ENCODE assay signal across 9 mouse cellular contexts in the genomic region with DNA sequence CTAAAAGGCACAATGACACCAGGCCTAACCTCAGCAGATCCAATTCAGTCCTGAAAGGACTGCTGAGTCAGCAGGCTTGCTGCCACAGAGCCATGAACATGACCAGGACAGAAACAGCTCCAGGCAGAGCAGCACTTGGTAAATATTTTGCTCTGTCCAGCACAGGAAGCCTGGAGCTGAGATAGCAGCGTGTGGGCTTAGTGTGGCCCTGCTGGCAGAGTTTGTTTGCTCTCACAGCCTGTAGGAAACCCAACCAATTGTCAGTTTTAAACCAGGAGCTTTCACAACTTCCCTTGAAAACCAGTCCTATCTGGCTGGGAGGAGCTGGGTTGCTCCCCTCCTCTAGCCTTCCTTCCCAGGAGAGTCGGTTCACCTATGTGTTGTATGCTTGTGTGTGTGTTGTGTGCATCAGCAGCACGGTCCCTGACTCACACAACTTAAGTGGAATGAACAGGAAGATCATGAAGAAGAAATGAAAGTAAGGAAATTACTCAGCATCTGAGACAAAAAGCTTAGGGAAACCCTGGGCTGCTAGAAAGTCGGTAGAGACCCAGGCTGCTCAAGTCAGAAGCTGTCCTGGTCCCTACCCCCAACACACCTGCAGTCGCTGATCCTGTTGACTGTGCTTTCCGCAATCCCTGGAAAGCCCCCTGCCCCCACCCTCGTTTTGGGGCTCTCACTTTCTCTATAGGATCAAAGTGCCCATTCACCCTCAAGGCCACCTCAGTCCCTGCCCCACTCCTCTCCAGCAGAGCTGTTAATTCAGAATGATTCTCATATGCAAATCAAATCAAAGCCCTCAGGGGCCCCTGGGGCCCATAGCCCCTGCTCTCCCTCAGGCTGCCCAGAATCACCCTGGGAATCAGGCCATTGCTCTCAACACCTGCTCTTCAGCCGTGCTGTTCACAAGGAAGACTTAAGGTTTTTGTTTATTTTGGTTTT. TPM values are rescaled to one million over a fixed set of nuclear protein-coding genes. Genes with fewer than 3 reads are reported as not detected.
DNase-seq lines count a peak whose midpoint lies in the region; ATAC-seq and TF ChIP-seq lines count a peak whose summit lies in the region.
"Had no signal": no experiment of that assay in that cellular context is flagged by ENCODE, and none has a peak within 500 bp of the region (broad histone marks: within the 10 kb centered on the region; RNA-seq: fewer than 3 reads in every experiment).

No protein-coding gene starts in this region.

- intact Hi-C loops in left cerebral cortex, postnatal 25 days (cut with DNase I) = no loop called here

- no peak overlapping the region; the same call in 1 of the 2 replicates for H3K9ac ChIP-seq in heart, embryonic 11.5 days (ENCODE audit: low read depth, low read length)
- 0 out of 2 replicates have a peak overlapping the region, but pooled peaks have one; percentile 39 for H3K9ac ChIP-seq in kidney, embryonic 16.5 days (replicated peaks; ENCODE audit: low read length)

- peak overlapping the region; percentile 83 for H3K27ac ChIP-seq in bone marrow, adult 2 months (ENCODE audit: control insufficient read depth, insufficient read depth, low read depth, low read length, poor library complexity)
- H3K27ac ChIP-seq in heart, embryonic 11.5 days (ENCODE audit: low read depth, low read length) = peak overlapping the region; percentile 77
- peak overlapping the region; percentile 61 for H3K27ac ChIP-seq in kidney, embryonic 16.5 days (ENCODE audit: low read length)
- peak overlapping the region; percentile 87 for H3K27ac ChIP-seq in macrophage

- no peak for TF ChIP-seq POLR2A in bone marrow, adult 2 months (IDR thresholded peaks at IDR 0.05; ENCODE audit: borderline replicate concordance, control insufficient read depth, low read depth, low read length)

- H3K4me1 ChIP-seq in bone marrow, adult 2 months (ENCODE audit: control insufficient read depth, insufficient read depth, low read length) = peaks cover 9% of the 10 kb centered on the region
- peaks cover 4% of the 10 kb centered on the region; the same call in 1 of the 2 replicates for H3K4me1 ChIP-seq in heart, embryonic 11.5 days (ENCODE audit: control insufficient read depth, insufficient read depth, low read length)
- H3K4me1 ChIP-seq in kidney, embryonic 16.5 days (ENCODE audit: insufficient read depth, low read length) = peaks cover 19% of the 10 kb centered on the region

- TF ChIP-seq CTCF in bone marrow, adult 2 months (IDR thresholded peaks at IDR 0.05; ENCODE audit: control insufficient read depth, insufficient read depth, low read length) = no peak

- peak overlapping the region; percentile 40 for H3K4me2 ChIP-seq in heart, embryonic 11.5 days
- no peak overlapping the region for H3K4me2 ChIP-seq in kidney, embryonic 16.5 days (replicated peaks; ENCODE audit: low read depth, low read length)

- ATAC-seq in heart, embryonic 11.5 days (replicated peaks; ENCODE audit: insufficient number of reproducible peaks, low FRiP score, low TSS enrichment) = peak; percentile 65; the same call in 1 of the 2 replicates
- peak; percentile 63; the same call in 1 of the 2 replicates for ATAC-seq in kidney, embryonic 16.5 days (ENCODE audit: low FRiP score, low TSS enrichment)

- H3K36me3 ChIP-seq in heart, embryonic 11.5 days (ENCODE audit: control insufficient read depth, insufficient read depth, low read length) = no peaks in the 10 kb centered on the region
- H3K36me3 ChIP-seq in kidney, embryonic 16.5 days (ENCODE audit: insufficient read depth, low read length) = no peaks in the 10 kb centered on the region
- H3K36me3 ChIP-seq in macrophage (ENCODE audit: inconsistent target) = no peaks in the 10 kb centered on the region

- peak; percentile 25 for DNase-seq in layer of hippocampus, adult 11-12 months (ENCODE audit: low spot score)
- no peak for DNase-seq in layer of hippocampus, postnatal 36 days
- no peak for DNase-seq in left cerebral cortex, postnatal 25 days (ENCODE audit: low spot score in 2 of 2)
- no peak for DNase-seq in layer of hippocampus, adult 9-10 months (ENCODE audit: low spot score)

- H3K9me3 ChIP-seq in heart, embryonic 11.5 days (replicated peaks; ENCODE audit: control insufficient read depth, low read length) = no peaks in the 10 kb centered on the region
- no peaks in the 10 kb centered on the region for H3K9me3 ChIP-seq in kidney, embryonic 16.5 days (ENCODE audit: low read length)

- no peaks in the 10 kb centered on the region for H3K27me3 ChIP-seq in heart, embryonic 11.5 days (ENCODE audit: control insufficient read depth, insufficient read depth, low read length)
- no peaks in the 10 kb centered on the region for H3K27me3 ChIP-seq in kidney, embryonic 16.5 days (ENCODE audit: insufficient read depth, low read length)

- H3K79me2 ChIP-seq in macrophage (ENCODE audit: inconsistent target) = no peaks in the 10 kb centered on the region

- 3% methylated on average over 8 of the region's 8 CpGs for WGBS in bone marrow, adult 2 months
- WGBS in heart, embryonic 11.5 days (ENCODE audit: insufficient replicate concordance) = 6% methylated on average over 8 of the region's 8 CpGs
- WGBS in kidney, embryonic 16.5 days = 13% methylated on average over 8 of the region's 8 CpGs
- 6% methylated on average over 8 of the region's 8 CpGs for WGBS in macrophage (ENCODE audit: missing documents)

- peak overlapping the region; percentile 4 for H3K4me3 ChIP-seq in bone marrow, adult 2 months (replicated peaks; ENCODE audit: control insufficient read depth, low read depth, low read length)
- H3K4me3 ChIP-seq in heart, embryonic 11.5 days (ENCODE audit: low read depth, low read length) = no peak overlapping the region
- H3K4me3 ChIP-seq in kidney, embryonic 16.5 days (ENCODE audit: low read length) = no peak overlapping the region
- H3K4me3 ChIP-seq in macrophage (ENCODE audit: inconsistent target) = no peak overlapping the region; the same call in 1 of the 2 replicates
- H3K4me3 ChIP-seq: myocyte had no signal

RNA-seq across cellular contexts. Expression of gene Eloa, which starts 9.7 kb away (rescaled TPM):
- total RNA-seq in layer of hippocampus, postnatal 36 days (2021) = 10 to 100 TPM; 28.7 to 30.3 TPM
- polyA plus RNA-seq in bone marrow, adult 2 months (2011; ENCODE audit: insufficient read depth, insufficient read length, low replicate concordance, missing spikeins) = 16.8 and 22.9 TPM in 2 replicates
- polyA plus RNA-seq in heart, embryonic 11.5 days (2014; fragmentation: Nextera tagmentation; extraction: Ambion mirVana) = 34.8 and 39.8 TPM in 2 replicates
- 45.1 and 45.2 TPM in 2 replicates for polyA plus RNA-seq in kidney, embryonic 16.5 days (2015; fragmentation: Nextera tagmentation; extraction: Ambion mirVana)
- 10 to 100 TPM; 18.4 to 67.4 (median 37.6) TPM for total RNA-seq in macrophage (2018; cell fraction: chromatin; rRNA removed)
- total RNA-seq in macrophage (2018; cell fraction: cytosol; rRNA removed) = 100 to 1,000 TPM in 1 of 26 experiments, 10 to 100 TPM in 25; 45.3 to 103 (median 79.2) TPM
- 10 to 100 TPM; 30.2 to 99.8 (median 57.5) TPM for total RNA-seq in macrophage (2018; cell fraction: nucleus; rRNA removed)
- polyA plus RNA-seq in macrophage (2018) = 60.5 to 79.3 TPM (median 67.6 TPM) in 3 replicates
- total RNA-seq in left cerebral cortex, postnatal 25 days (2021) = 10 to 100 TPM; 27.3 to 28.8 TPM

RNA-seq across cellular contexts. Expression of gene Rpl11, which starts 22.0 kb away (rescaled TPM):
- 100 to 1,000 TPM; 284 to 295 TPM for total RNA-seq in layer of hippocampus, postnatal 36 days (2021)
- 682 and 1,270 TPM in 2 replicates for polyA plus RNA-seq in bone marrow, adult 2 months (2011; ENCODE audit: insufficient read depth, insufficient read length, low replicate concordance, missing spikeins)
- polyA plus RNA-seq in heart, embryonic 11.5 days (2014; fragmentation: Nextera tagmentation; extraction: Ambion mirVana) = 287 and 345 TPM in 2 replicates
- 372 and 438 TPM in 2 replicates for polyA plus RNA-seq in kidney, embryonic 16.5 days (2015; fragmentation: Nextera tagmentation; extraction: Ambion mirVana)
- total RNA-seq in macrophage (2018; cell fraction: chromatin; rRNA removed) = 100 to 1,000 TPM in 16 of 26 experiments, 10 to 100 TPM in 10; 65.0 to 198 (median 103) TPM
- 100 to 1,000 TPM; 420 to 954 (median 567) TPM for total RNA-seq in macrophage (2018; cell fraction: cytosol; rRNA removed)
- 100 to 1,000 TPM in 25 of 26 experiments, 10 to 100 TPM in 1; 92.9 to 207 (median 136) TPM for total RNA-seq in macrophage (2018; cell fraction: nucleus; rRNA removed)
- 697 to 1,008 TPM (median 879 TPM) in 3 replicates for polyA plus RNA-seq in macrophage (2018)
- 100 to 1,000 TPM; 233 to 241 TPM for total RNA-seq in left cerebral cortex, postnatal 25 days (2021)

RNA-seq across cellular contexts. Expression of gene Pithd1, which starts 44.2 kb away (rescaled TPM):
- 10 to 100 TPM; 87.4 to 89.4 TPM for total RNA-seq in layer of hippocampus, postnatal 36 days (2021)
- polyA plus RNA-seq in bone marrow, adult 2 months (2011; ENCODE audit: insufficient read depth, insufficient read length, low replicate concordance, missing spikeins) = 48.2 and 49.8 TPM in 2 replicates
- polyA plus RNA-seq in heart, embryonic 11.5 days (2014; fragmentation: Nextera tagmentation; extraction: Ambion mirVana) = 46.0 and 51.9 TPM in 2 replicates
- 46.8 and 48.7 TPM in 2 replicates for polyA plus RNA-seq in kidney, embryonic 16.5 days (2015; fragmentation: Nextera tagmentation; extraction: Ambion mirVana)
- total RNA-seq in macrophage (2018; cell fraction: chromatin; rRNA removed) = 10 to 100 TPM in 15 of 26 experiments, 1 to 10 TPM in 11; 1.5 to 33.8 (median 12.7) TPM
- total RNA-seq in macrophage (2018; cell fraction: cytosol; rRNA removed) = 10 to 100 TPM in 21 of 26 experiments, 1 to 10 TPM in 5; 8.3 to 22.3 (median 13.6) TPM
- 10 to 100 TPM in 3 of 26 experiments, 1 to 10 TPM in 23; 1.3 to 18.9 (median 7.0) TPM for total RNA-seq in macrophage (2018; cell fraction: nucleus; rRNA removed)
- 21.2 to 24.6 TPM (median 22.0 TPM) in 3 replicates for polyA plus RNA-seq in macrophage (2018)
- total RNA-seq in left cerebral cortex, postnatal 25 days (2021) = 10 to 100 TPM; 82.1 to 84.3 TPM

RNA-seq across cellular contexts. Expression of gene Lypla2, which starts 58.8 kb away (rescaled TPM):
- 100 to 1,000 TPM in 1 of 2 experiments, 10 to 100 TPM in 1; 93.4 to 106 TPM for total RNA-seq in layer of hippocampus, postnatal 36 days (2021)
- 34.8 and 42.1 TPM in 2 replicates for polyA plus RNA-seq in bone marrow, adult 2 months (2011; ENCODE audit: insufficient read depth, insufficient read length, low replicate concordance, missing spikeins)
- polyA plus RNA-seq in heart, embryonic 11.5 days (2014; fragmentation: Nextera tagmentation; extraction: Ambion mirVana) = 68.6 and 71.5 TPM in 2 replicates
- polyA plus RNA-seq in kidney, embryonic 16.5 days (2015; fragmentation: Nextera tagmentation; extraction: Ambion mirVana) = 143 and 147 TPM in 2 replicates
- 10 to 100 TPM; 22.2 to 96.4 (median 45.7) TPM for total RNA-seq in macrophage (2018; cell fraction: chromatin; rRNA removed)
- total RNA-seq in macrophage (2018; cell fraction: cytosol; rRNA removed) = 10 to 100 TPM; 47.7 to 84.9 (median 68.4) TPM
- total RNA-seq in macrophage (2018; cell fraction: nucleus; rRNA removed) = 10 to 100 TPM; 27.6 to 71.9 (median 44.6) TPM
- 41.4 to 77.2 TPM (median 65.0 TPM) in 3 replicates for polyA plus RNA-seq in macrophage (2018)
- total RNA-seq in left cerebral cortex, postnatal 25 days (2021) = 10 to 100 TPM; 87.0 to 88.6 TPM
